Mouse (Mus musculus) intestine, embryonic 16.5 days (tissue): ENCODE data around the gene Susd6. TPM values are rescaled to one million over a fixed set of nuclear protein-coding genes. Genes with fewer than 3 reads are reported as not detected.

ENCODE experiments used
- ATAC-seq: fragments of 200-750 bp; cut with Nextera tagmentation; 2 replicates; pipeline ENCODE4 v1.8.0; 2017; ENCODE audit warnings: moderate TSS enrichment, moderate library complexity
- H3K27ac ChIP-seq: fragments of 300-500 bp; sonication (generic); 2 replicates; pipeline ENCODE4 v1.5.1; 2014; ENCODE audit warnings: mild to moderate bottlenecking, low read length
- H3K27me3 ChIP-seq: fragments of 300-500 bp; sonication (generic); replicated peaks from 2 replicates; pipeline ENCODE4 v1.6.1; 2014; ENCODE audit warnings: low read length, control low read depth, mixed read lengths; ENCODE audit not compliant: control insufficient read depth, insufficient read depth
- H3K36me3 ChIP-seq: fragments of 300-500 bp; sonication (generic); 2 replicates; pipeline ENCODE4 v1.6.1; 2014; ENCODE audit warnings: low read length, control low read depth; ENCODE audit not compliant: control insufficient read depth, insufficient read depth
- H3K4me1 ChIP-seq: fragments of 300-500 bp; sonication (generic); 2 replicates; pipeline ENCODE4 v1.6.1; 2014; ENCODE audit warnings: low read length, control low read depth, mixed read lengths; ENCODE audit not compliant: control insufficient read depth, insufficient read depth
- H3K4me2 ChIP-seq: fragments of 300-500 bp; sonication (generic); 2 replicates; pipeline ENCODE4 v1.6.1; 2014; ENCODE audit warnings: low read depth, low read length, control low read depth
- H3K4me3 ChIP-seq: fragments of 300-500 bp; sonication (generic); 2 replicates; pipeline ENCODE4 v1.5.1; 2014; ENCODE audit warnings: mild to moderate bottlenecking, low read length
- H3K9ac ChIP-seq: fragments of 300-500 bp; sonication (generic); 2 replicates; pipeline ENCODE4 v1.6.1; 2014; ENCODE audit warnings: low read depth, low read length
- H3K9me3 ChIP-seq: fragments of 300-500 bp; sonication (generic); 2 replicates; pipeline ENCODE4 v1.6.1; 2016; ENCODE audit warnings: low read length, control low read depth; ENCODE audit not compliant: control insufficient read depth
- WGBS: fragments of 180-500 bp; shearing (Covaris S2); extraction: QIAGEN DNeasy Blood & Tissue Kit; methylation state at CpG from one replicate; pipeline ENCODE4 v1.1.7; 2014; 5-methylcytosine and 5-hydroxymethylcytosine counted together
- polyA plus RNA-seq: library from polyadenylated mRNA; unstranded; fragments of >200 nt; fragmentation: Nextera tagmentation; extraction: Ambion mirVana; gene quantifications from 2 replicates; pipeline ENCODE4 v1.2.1, GENCODE M21; 2015

The Susd6 gene
- polyA plus RNA-seq, 1 experiment from 2014 or later, result 16.4 TPM

- Histone ChIP-seq H3K27me3 (no peaks in the 10 kb centered on the region), H3K36me3 (no peaks in the 10 kb centered on the region), H3K4me3 (no peak overlapping the region), H3K4me1 (peaks cover 22% of the 10 kb centered on the region), H3K9ac (no peak overlapping the region), H3K4me2 (no peak overlapping the region), H3K9me3 (no peaks in the 10 kb centered on the region), H3K27ac (no peak overlapping the region)
- 91% methylated on average over 6 of the region's 6 CpGs for WGBS
- 0 out of 2 replicates have a peak, but pooled peaks have one; percentile 4 for ATAC-seq
Measured at GRCm38 (mm10) chr12:80804861-80805428, 14.6 kb downstream of the Susd6 start.

GRCm38 (mm10) chr12:80807451-80808085 lies 17.3 kb downstream of the Susd6 start:
- H3K27me3 ChIP-seq, result no peaks in the 10 kb centered on the region
- H3K4me1 ChIP-seq, result peaks cover 39% of the 10 kb centered on the region
- H3K27ac ChIP-seq, result no peak overlapping the region
- H3K9me3 ChIP-seq, result no peaks in the 10 kb centered on the region
- no peak overlapping the region for H3K9ac ChIP-seq
- no peak overlapping the region for H3K4me3 ChIP-seq
- H3K4me2 ChIP-seq, result no peak overlapping the region
- 34% methylated on average over 2 of the region's 2 CpGs for WGBS
- no peak; the same call in 1 of the 2 replicates for ATAC-seq
- H3K36me3 ChIP-seq, result no peaks in the 10 kb centered on the region

- H3K9me3 ChIP-seq, result no peaks in the 10 kb centered on the region
- 64% methylated on average over 2 of the region's 2 CpGs for WGBS
Measured at GRCm38 (mm10) chr12:80810005-80810404, 19.7 kb downstream of the Susd6 start.

GRCm38 (mm10) chr12:80811646-80812509 lies 21.6 kb downstream of the Susd6 start:
- no peak overlapping the region for H3K4me3 ChIP-seq
- no peaks in the 10 kb centered on the region for H3K36me3 ChIP-seq
- H3K9me3 ChIP-seq, result no peaks in the 10 kb centered on the region
- H3K27ac ChIP-seq, result no peak overlapping the region
- H3K9ac ChIP-seq, result no peak overlapping the region
- H3K4me1 ChIP-seq, result peaks cover 51% of the 10 kb centered on the region
- 47% methylated on average over 6 of the region's 6 CpGs for WGBS
- no peak overlapping the region for H3K4me2 ChIP-seq
- no peak for ATAC-seq
- no peaks in the 10 kb centered on the region for H3K27me3 ChIP-seq

More at GRCm38 (mm10) chr12:80810005-80810404, 19.7 kb downstream of the Susd6 start:
- Histone ChIP-seq H3K27ac (no peak overlapping the region), H3K4me2 (no peak overlapping the region), H3K9ac (no peak overlapping the region), H3K36me3 (no peaks in the 10 kb centered on the region), H3K27me3 (no peaks in the 10 kb centered on the region), H3K4me1 (peaks cover 35% of the 10 kb centered on the region), H3K4me3 (no peak overlapping the region)
- no peak for ATAC-seq

DNA sequence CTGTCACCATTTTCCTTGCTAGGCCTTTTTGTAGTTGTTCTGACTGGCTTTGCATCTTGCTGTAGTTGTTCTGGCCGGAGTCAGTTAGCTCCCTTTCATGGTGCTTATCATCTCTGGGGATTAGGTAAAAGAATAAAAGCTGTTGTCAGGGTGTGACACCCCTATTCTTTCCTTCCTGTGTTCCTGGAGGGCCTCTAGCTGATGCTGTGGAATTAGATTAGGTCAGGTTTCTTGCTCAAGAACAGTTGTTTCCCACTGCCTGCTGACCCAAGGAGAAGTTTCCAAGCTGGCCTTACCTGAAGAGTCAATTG lies 22.2 kb downstream of the Susd6 start:
- no peak for ATAC-seq
- no peaks in the 10 kb centered on the region for H3K9me3 ChIP-seq
- no peaks in the 10 kb centered on the region for H3K27me3 ChIP-seq
- no peak overlapping the region for H3K4me3 ChIP-seq
- H3K27ac ChIP-seq, result no peak overlapping the region
- H3K9ac ChIP-seq, result no peak overlapping the region
- H3K4me1 ChIP-seq, result peaks cover 55% of the 10 kb centered on the region
- WGBS, result 55% methylated on average over 1 of the region's 1 CpGs
- H3K36me3 ChIP-seq, result no peaks in the 10 kb centered on the region
- no peak overlapping the region for H3K4me2 ChIP-seq

- no peak overlapping the region for H3K27ac ChIP-seq
- no peaks in the 10 kb centered on the region for H3K9me3 ChIP-seq
- peaks cover 57% of the 10 kb centered on the region for H3K4me1 ChIP-seq
- H3K36me3 ChIP-seq, result no peaks in the 10 kb centered on the region
- H3K4me2 ChIP-seq, result no peak overlapping the region
- H3K27me3 ChIP-seq, result no peaks in the 10 kb centered on the region
- H3K9ac ChIP-seq, result no peak overlapping the region
- ATAC-seq, result no peak
- 88% methylated on average over 2 of the region's 2 CpGs for WGBS
- H3K4me3 ChIP-seq, result no peak overlapping the region
Measured at GRCm38 (mm10) chr12:80813456-80813855, 23.1 kb downstream of the Susd6 start.

- no peak for ATAC-seq
- Histone ChIP-seq H3K4me3 (no peak overlapping the region), H3K27me3 (no peaks in the 10 kb centered on the region), H3K27ac (no peak overlapping the region), H3K9ac (no peak overlapping the region), H3K9me3 (no peaks in the 10 kb centered on the region), H3K4me1 (peaks cover 61% of the 10 kb centered on the region), H3K4me2 (no peak overlapping the region), H3K36me3 (no peaks in the 10 kb centered on the region)
- 86% methylated on average over 4 of the region's 4 CpGs for WGBS
Measured at GRCm38 (mm10) chr12:80813872-80814271, 23.6 kb downstream of the Susd6 start.

GRCm38 (mm10) chr12:80814529-80814928 lies 24.2 kb downstream of the Susd6 start:
- 51% methylated on average over 3 of the region's 3 CpGs for WGBS
- Histone ChIP-seq H3K9ac (no peak overlapping the region), H3K36me3 (no peaks in the 10 kb centered on the region), H3K27me3 (no peaks in the 10 kb centered on the region), H3K4me1 (peaks cover 63% of the 10 kb centered on the region), H3K4me2 (no peak overlapping the region), H3K4me3 (no peak overlapping the region), H3K27ac (no peak overlapping the region), H3K9me3 (no peaks in the 10 kb centered on the region)
- ATAC-seq, result no peak

DNA sequence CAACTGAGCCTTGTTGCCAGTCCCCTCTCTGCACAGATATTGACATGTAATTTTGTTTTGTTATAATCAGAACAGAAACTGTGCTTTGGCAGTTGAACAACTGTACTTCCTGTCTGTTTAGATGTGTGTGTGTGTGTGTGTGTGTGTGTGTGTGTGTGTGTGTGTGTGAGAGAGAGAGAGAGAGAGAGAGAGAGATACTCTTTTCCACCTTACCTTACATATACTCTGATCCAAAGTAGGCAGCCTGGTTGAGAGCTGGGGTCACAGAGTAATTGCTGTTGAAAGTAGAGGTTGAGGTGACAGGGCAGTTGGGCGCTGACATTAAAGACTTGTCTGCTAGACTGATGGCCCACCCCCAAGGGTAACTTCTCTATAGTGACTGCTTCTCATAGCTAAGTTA lies 25.0 kb downstream of the Susd6 start:
- H3K9me3 ChIP-seq, result no peaks in the 10 kb centered on the region
- H3K27me3 ChIP-seq, result no peaks in the 10 kb centered on the region
- ATAC-seq, result no peak
- peaks cover 64% of the 10 kb centered on the region for H3K4me1 ChIP-seq
- 35% methylated on average over 1 of the region's 1 CpGs for WGBS
- H3K4me2 ChIP-seq, result no peak overlapping the region
- no peak overlapping the region; the same call in 1 of the 2 replicates for H3K27ac ChIP-seq
- no peak overlapping the region for H3K4me3 ChIP-seq
- no peak overlapping the region for H3K9ac ChIP-seq
- H3K36me3 ChIP-seq, result no peaks in the 10 kb centered on the region
